Mouse (Mus musculus) monocyte, adult 5-6 weeks (primary cell): ENCODE measurements around the gene Pacsin2. TPM values are rescaled to one million over a fixed set of nuclear protein-coding genes. Genes with fewer than 3 reads are reported as not detected.
A peak's percentile ranks its signal among the peaks of the same experiment; 100 is the strongest.
"Not testable (repeated sequence)": the region's sequence is repeated elsewhere in the genome, so short reads cannot be mapped to it uniquely, and the experiment has no call there.

Experiments used
- ATAC-seq: fragments of 153-309, 156-312 bp; replicated peaks from 2 replicates; pipeline ENCODE4 v1.8.0; 2017; ENCODE audit warnings: mild to moderate bottlenecking; ENCODE audit not compliant: low TSS enrichment, insufficient number of reproducible peaks, severe bottlenecking, poor library complexity, low FRiP score
- total RNA-seq: library from RNA; stranded (forward); fragments of 200-1000, 200-491, 200-594 nt; gene quantifications from 3 replicates; pipeline ENCODE4 v1.2.3, GENCODE M21; 2017

Gene Pacsin2
- total RNA-seq, 1 experiment from 2014 or later, result 92.8 TPM

GRCm38 (mm10) chr15:83482645-83483224 lies 18.3 kb upstream of the Pacsin2 start:
- ATAC-seq, result no peak

GRCm38 (mm10) chr15:83481236-83481780 lies 16.9 kb upstream of the Pacsin2 start:
- no peak for ATAC-seq

GRCm38 (mm10) chr15:83479818-83480217 lies 15.4 kb upstream of the Pacsin2 start:
- no peak for ATAC-seq

- no peak for ATAC-seq
These were observed 13.7 kb upstream of the Pacsin2 start for GRCm38 (mm10) chr15:83478096-83478495.

- ATAC-seq, result no peak
These were observed 12.3 kb upstream of the Pacsin2 start for GRCm38 (mm10) chr15:83476593-83477273.

DNA sequence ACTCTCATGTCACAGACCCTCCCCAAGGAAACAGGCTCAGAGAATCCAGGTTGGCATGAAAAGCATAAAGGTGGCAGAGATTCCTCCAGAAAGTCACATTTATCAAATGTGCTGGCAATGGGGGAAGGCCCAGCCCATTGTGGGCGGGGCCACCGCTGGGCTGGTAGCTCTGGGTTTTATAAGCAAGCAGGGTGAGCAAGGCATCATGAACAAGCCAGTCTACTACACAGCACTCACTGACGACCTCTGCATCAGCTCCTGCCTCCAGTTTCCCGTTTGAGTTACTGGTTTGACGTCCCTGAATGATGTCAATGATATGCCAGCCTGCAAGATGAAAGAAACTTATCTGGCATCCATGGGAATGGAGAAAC lies 10.0 kb upstream of the Pacsin2 start:
- no peak for ATAC-seq

DNA sequence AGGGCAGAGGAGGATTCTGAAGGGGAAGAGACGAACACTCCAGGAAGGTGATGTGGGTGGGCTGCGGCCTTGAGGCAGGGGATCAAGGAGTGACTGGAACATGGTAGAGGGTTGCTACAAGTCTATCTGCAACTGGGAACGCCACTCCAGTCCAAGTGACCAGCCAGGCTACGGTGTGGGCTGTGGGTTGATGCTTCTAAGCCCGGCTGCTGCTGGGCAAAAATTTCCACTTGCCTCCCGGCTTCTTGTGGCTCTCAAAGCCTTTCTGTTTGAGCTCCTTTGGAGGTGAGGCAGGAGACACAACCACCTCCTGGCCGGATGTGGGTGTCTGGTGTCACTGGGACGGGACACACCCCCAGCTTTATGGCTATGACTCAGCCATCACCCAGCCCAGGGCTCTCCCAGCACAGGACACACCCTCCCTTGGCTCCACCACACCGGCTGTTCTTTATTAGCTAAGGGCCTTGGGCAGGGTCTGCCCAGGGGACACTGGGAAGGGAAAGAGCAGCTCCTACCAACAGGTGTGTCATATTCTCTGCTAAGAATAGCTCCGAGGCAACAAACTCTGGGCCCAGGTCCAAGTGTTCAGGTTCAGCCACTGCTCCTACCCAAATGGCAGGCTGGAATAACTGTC lies 9.5 kb upstream of the Pacsin2 start:
- peak; percentile 89 for ATAC-seq

GRCm38 (mm10) chr15:83473251-83473650 lies 8.8 kb upstream of the Pacsin2 start:
- no peak for ATAC-seq

- ATAC-seq, result no peak
These were observed 7.1 kb upstream of the Pacsin2 start for GRCm38 (mm10) chr15:83471476-83471875.

- ATAC-seq, result no peak
These were observed 6.0 kb upstream of the Pacsin2 start for GRCm38 (mm10) chr15:83470443-83470842.

DNA sequence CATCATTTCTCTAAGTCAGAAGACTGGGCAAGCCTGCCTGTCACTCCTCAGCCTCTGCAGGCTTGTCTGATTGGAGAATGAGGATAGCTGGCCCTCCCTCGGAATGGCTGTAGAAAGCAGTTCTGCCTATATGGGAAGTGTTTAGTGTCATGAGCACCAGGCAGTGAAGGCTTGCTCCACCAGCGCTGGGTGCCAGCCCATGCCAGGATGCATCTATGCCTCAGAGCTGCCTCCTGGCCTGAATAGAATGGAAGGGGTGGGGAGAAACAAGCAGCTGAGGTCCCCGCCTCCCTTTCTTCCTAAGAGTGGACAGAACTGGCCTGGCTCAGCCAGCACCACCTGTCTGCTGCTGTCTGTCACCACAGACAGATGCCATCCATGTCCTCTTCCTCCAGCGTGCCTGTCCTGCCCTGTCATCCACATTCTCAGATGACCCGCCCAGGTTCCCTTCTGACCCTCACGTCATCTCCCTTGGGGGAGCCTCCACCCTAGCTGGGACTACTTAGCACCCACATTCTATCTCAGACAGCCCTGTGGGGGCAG lies 4.9 kb upstream of the Pacsin2 start:
- ATAC-seq, result no peak

- ATAC-seq, result no peak
These were observed 3.0 kb upstream of the Pacsin2 start for GRCm38 (mm10) chr15:83467232-83467966.

GRCm38 (mm10) chr15:83466331-83466730 lies 1.9 kb upstream of the Pacsin2 start:
- no peak for ATAC-seq

DNA sequence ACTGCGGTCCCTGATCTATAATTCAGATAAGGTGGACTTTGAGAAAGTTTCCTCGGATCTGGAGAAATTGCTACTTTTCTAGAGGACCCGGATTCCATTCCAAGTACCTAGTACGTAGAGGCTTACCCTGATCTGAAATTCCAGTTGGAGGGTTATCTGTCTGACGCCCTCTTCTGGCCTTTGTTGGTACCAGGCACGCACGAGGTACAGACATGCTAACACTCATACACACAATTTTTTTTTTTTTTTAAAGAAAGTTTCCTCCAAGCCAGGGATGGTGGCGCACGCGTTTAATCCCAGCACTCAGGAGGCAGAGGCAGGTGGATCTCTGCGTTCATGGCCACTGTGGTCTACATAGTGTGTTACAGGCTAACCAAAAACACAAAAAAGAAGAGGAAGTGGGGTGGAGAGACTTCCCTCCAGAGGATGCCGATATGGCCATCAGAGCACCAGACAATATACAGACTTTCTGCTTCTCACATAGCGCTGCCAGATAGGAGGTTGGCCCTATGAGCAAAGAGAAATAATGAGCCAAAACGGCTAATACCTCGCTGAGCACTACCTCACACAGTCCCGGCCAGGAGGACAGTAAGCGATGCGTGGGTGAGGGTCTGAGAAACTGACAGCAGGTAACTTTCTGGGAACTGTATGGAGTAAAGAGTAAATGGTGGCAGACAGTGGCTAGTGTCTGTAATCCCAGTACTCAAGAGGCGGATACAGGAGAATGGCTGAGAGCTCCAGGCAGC lies 672 bp upstream of the Pacsin2 start:
- peak; percentile 11; the same call in 1 of the 2 replicates for ATAC-seq

GRCm38 (mm10) chr15:83463369-83464082 lies 880 bp downstream of the Pacsin2 start:
- no peak; the same call in 1 of the 2 replicates for ATAC-seq

DNA sequence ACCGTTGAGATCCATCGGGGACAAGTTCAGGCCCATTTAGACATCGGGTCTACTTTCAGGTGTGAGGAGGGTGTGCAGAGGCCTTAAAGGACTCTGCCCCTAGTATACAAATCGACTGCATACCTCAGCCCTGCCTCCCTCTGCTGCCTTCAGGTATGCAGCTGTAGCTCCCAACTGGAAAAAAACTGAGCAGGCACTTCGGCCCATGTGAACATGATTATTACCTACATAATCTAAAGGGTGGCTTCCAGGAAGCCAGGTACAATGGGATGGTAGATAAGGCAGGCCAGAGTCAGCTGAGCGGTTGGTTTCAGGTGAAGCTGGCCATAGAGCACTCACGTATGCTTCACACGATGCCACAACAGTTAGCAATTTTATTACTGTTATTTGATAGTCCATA lies 2.1 kb downstream of the Pacsin2 start:
- not testable (repeated sequence) for ATAC-seq

DNA sequence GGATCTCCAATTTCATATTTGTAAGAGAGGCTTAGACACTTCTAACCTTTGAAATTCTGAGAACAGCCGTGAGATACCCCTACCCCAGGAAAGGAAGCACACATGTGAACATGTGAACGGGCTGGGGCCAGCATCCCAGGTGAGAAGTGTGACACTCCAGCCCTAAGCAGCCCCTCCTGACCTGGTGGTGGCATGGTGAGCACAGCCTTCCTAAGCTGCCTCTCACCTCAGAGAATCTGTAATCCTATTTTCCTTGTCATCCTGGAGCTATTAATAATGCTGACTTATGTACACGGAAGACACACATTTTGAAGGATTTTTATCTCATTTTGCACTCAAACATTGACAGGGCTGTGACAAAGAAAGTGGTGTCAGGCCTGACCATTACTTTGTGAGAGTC lies 3.5 kb downstream of the Pacsin2 start:
- ATAC-seq, result no peak

- ATAC-seq, result no peak
These were observed 6.9 kb downstream of the Pacsin2 start for GRCm38 (mm10) chr15:83457541-83457940.
